10 mouse cellular contexts compared by ENCODE assay signal in genomic region chr2:146838596-146839302, GRCm38 (mm10). TPM values are rescaled to one million over a fixed set of nuclear protein-coding genes. Genes with fewer than 3 reads are reported as not detected.
A peak's percentile ranks its signal among the peaks of the same experiment; 100 is the strongest.
DNase-seq lines count a peak whose midpoint lies in the region; ATAC-seq and TF ChIP-seq lines count a peak whose summit lies in the region.
"Had no signal": no experiment of that assay in that cellular context is flagged by ENCODE, and none has a peak within 500 bp of the region (broad histone marks: within the 10 kb centered on the region; RNA-seq: fewer than 3 reads in every experiment).

No protein-coding gene starts in this region.

- H3K9me3 ChIP-seq in forebrain, embryonic 10.5 days = no peaks in the 10 kb centered on the region
- no peaks in the 10 kb centered on the region for H3K9me3 ChIP-seq in limb, embryonic 13.5 days
- H3K9me3 ChIP-seq in liver, postnatal 0 days (ENCODE audit: low read length) = no peaks in the 10 kb centered on the region
- H3K9me3 ChIP-seq: liver, embryonic 13.5 days had no signal

- DNase-seq in layer of hippocampus, adult 2 months (ENCODE audit: low spot score in 2 of 2) = no peak
- no peak for DNase-seq in layer of hippocampus, postnatal 14 days (ENCODE audit: low spot score in 2 of 2)
- DNase-seq in forebrain, embryonic 10.5 days (ENCODE audit: extremely low spot score, low spot score) = peak; percentile 51
- peak; percentile 40 for DNase-seq in retina, postnatal 1 day
- no peak for DNase-seq in urinary bladder, postnatal 25 days (ENCODE audit: low spot score)
- no peak for DNase-seq in liver, postnatal 0 days
- DNase-seq in layer of hippocampus, adult 9-11 months = no peak
- DNase-seq: kidney, adult 11 months; liver, embryonic 13.5 days had no signal

- no peaks in the 10 kb centered on the region for H3K36me3 ChIP-seq in forebrain, embryonic 10.5 days (replicated peaks)
- H3K36me3 ChIP-seq in limb, embryonic 13.5 days = no peaks in the 10 kb centered on the region
- no peaks in the 10 kb centered on the region for H3K36me3 ChIP-seq in liver, postnatal 0 days (replicated peaks; ENCODE audit: insufficient read depth, low read length)
- H3K36me3 ChIP-seq: liver, embryonic 13.5 days had no signal

- ATAC-seq in limb, embryonic 13.5 days (ENCODE audit: low FRiP score, low read depth) = no peak
- ATAC-seq in liver, postnatal 0 days = no peak

- no peak overlapping the region for H3K9ac ChIP-seq in limb, embryonic 13.5 days
- no peak overlapping the region for H3K9ac ChIP-seq in liver, postnatal 0 days (replicated peaks)
- H3K9ac ChIP-seq: liver, embryonic 13.5 days had no signal

- peaks cover 53% of the 10 kb centered on the region for H3K4me1 ChIP-seq in forebrain, embryonic 10.5 days
- peaks cover 26% of the 10 kb centered on the region for H3K4me1 ChIP-seq in limb, embryonic 13.5 days
- H3K4me1 ChIP-seq in liver, postnatal 0 days (ENCODE audit: insufficient read depth) = no peaks in the 10 kb centered on the region

- WGBS in forebrain, embryonic 10.5 days = under 1% methylated on average over 30 of the region's 30 CpGs
- WGBS in limb, embryonic 13.5 days = 1% methylated on average over 30 of the region's 30 CpGs
- 4% methylated on average over 30 of the region's 30 CpGs for WGBS in liver, postnatal 0 days (ENCODE audit: insufficient replicate concordance)

- peak overlapping the region; percentile 64 for H3K27ac ChIP-seq in layer of hippocampus, adult 2 months
- peak overlapping the region; percentile 69 for H3K27ac ChIP-seq in forebrain, embryonic 10.5 days
- H3K27ac ChIP-seq in limb, embryonic 13.5 days = no peak overlapping the region
- H3K27ac ChIP-seq in liver, postnatal 0 days (ENCODE audit: low read depth) = no peak overlapping the region
- H3K27ac ChIP-seq: liver, embryonic 13.5 days had no signal

- peak overlapping the region; percentile 41 for H3K4me2 ChIP-seq in limb, embryonic 13.5 days (replicated peaks)
- H3K4me2 ChIP-seq in liver, postnatal 0 days (ENCODE audit: low read depth, low read length) = no peak overlapping the region
- H3K4me2 ChIP-seq: liver, embryonic 13.5 days had no signal

- TF ChIP-seq CTCF in layer of hippocampus, adult 2 months (conservative IDR thresholded peaks at IDR 0.05) = no peak
- TF ChIP-seq CTCF in liver, postnatal 0 days (IDR thresholded peaks at IDR 0.05; ENCODE audit: low read depth) = no peak

- H3K4me3 ChIP-seq in layer of hippocampus, adult 2 months = peak overlapping the region; percentile 41
- H3K4me3 ChIP-seq in forebrain, embryonic 10.5 days = peak overlapping the region; percentile 39
- H3K4me3 ChIP-seq in limb, embryonic 13.5 days = peak overlapping the region; percentile 21
- no peak overlapping the region for H3K4me3 ChIP-seq in liver, postnatal 0 days (ENCODE audit: low read depth, low read length)
- H3K4me3 ChIP-seq: liver, embryonic 13.5 days had no signal

- no peak for TF ChIP-seq EP300 in liver, postnatal 0 days (IDR thresholded peaks at IDR 0.05; ENCODE audit: low read depth)

- peaks cover 99% of the 10 kb centered on the region for H3K27me3 ChIP-seq in forebrain, embryonic 10.5 days (ENCODE audit: poor library complexity, severe bottlenecking)
- peaks cover 89% of the 10 kb centered on the region for H3K27me3 ChIP-seq in limb, embryonic 13.5 days
- peaks cover 70% of the 10 kb centered on the region for H3K27me3 ChIP-seq in liver, postnatal 0 days (ENCODE audit: insufficient read depth, low read length)

RNA-seq across cellular contexts. Expression of gene Kiz, which starts 16.9 kb away (rescaled TPM):
- 10 to 100 TPM; 20.6 to 20.9 TPM for total RNA-seq in layer of hippocampus, adult 2 months (2021)
- total RNA-seq in layer of hippocampus, postnatal 14 days (2021) = 10 to 100 TPM; 15.7 to 16.6 TPM
- polyA plus RNA-seq in forebrain, embryonic 10.5 days (2016; fragmentation: Nextera tagmentation; extraction: Ambion mirVana) = 23.9 and 27.5 TPM in 2 replicates
- 32.3 and 33.8 TPM in 2 replicates for polyA plus RNA-seq in limb, embryonic 13.5 days (2015; fragmentation: Nextera tagmentation; extraction: Ambion mirVana)
- polyA plus RNA-seq in liver, postnatal 0 days (2015; fragmentation: Nextera tagmentation; extraction: Ambion mirVana) = 8.2 and 8.5 TPM in 2 replicates

Comparison
In these comparisons a context has a peak if more than half of its experiments do, and no peak if none do; other contexts are left out.
1. DNase-seq: peak in forebrain, embryonic 10.5 days (single experiment) and retina, postnatal 1 day (single experiment); none in layer of hippocampus, adult 2 months (0 of 2), layer of hippocampus, postnatal 14 days (0 of 2), urinary bladder, postnatal 25 days (single experiment), liver, postnatal 0 days (single experiment) and layer of hippocampus, adult 9-11 months (single experiment).
2. H3K27ac ChIP-seq: peak in layer of hippocampus, adult 2 months (single experiment) and forebrain, embryonic 10.5 days (single experiment); none in limb, embryonic 13.5 days (single experiment) and liver, postnatal 0 days (single experiment).